15 mouse cellular contexts compared by ENCODE assay signal in genomic region chr4:71338582-71338981, GRCm38 (mm10).
"Had no signal": no experiment of that assay in that cellular context is flagged by ENCODE, and none has a peak within 500 bp of the region (broad histone marks: within the 10 kb centered on the region; RNA-seq: fewer than 3 reads in every experiment).

No protein-coding gene starts in this region.

- H3K9ac ChIP-seq: limb, embryonic 12.5 days; lung, embryonic 15.5 days; midbrain, embryonic 15.5 days; neural tube, embryonic 12.5 days had no signal

- H3K27me3 ChIP-seq: limb, embryonic 12.5 days; lung, embryonic 15.5 days; megakaryocyte, embryonic 14.5 days; midbrain, embryonic 15.5 days; neural tube, embryonic 12.5 days had no signal

- ATAC-seq: midbrain, embryonic 15.5 days had no signal

- H3K27ac ChIP-seq: limb, embryonic 12.5 days; lung, embryonic 15.5 days; midbrain, embryonic 15.5 days; neural tube, embryonic 12.5 days had no signal

- DNase-seq: kidney, adult 11 months; kidney, adult 9 months; kidney, postnatal 10 days; kidney, postnatal 4 days; liver; lung, postnatal 36 days; spleen, adult 18-20 months; thymus, adult 18-20 months; thymus, postnatal 14 days had no signal

- H3K4me3 ChIP-seq: limb, embryonic 12.5 days; lung, embryonic 15.5 days; megakaryocyte, embryonic 14.5 days; midbrain, embryonic 15.5 days; neural tube, embryonic 12.5 days had no signal

- H3K4me1 ChIP-seq: limb, embryonic 12.5 days; lung, embryonic 15.5 days; megakaryocyte, embryonic 14.5 days; midbrain, embryonic 15.5 days; neural tube, embryonic 12.5 days had no signal

- H3K4me2 ChIP-seq: limb, embryonic 12.5 days; lung, embryonic 15.5 days; midbrain, embryonic 11.5 days; midbrain, embryonic 15.5 days; neural tube, embryonic 12.5 days had no signal

- H3K36me3 ChIP-seq: limb, embryonic 12.5 days; lung, embryonic 15.5 days; midbrain, embryonic 15.5 days; neural tube, embryonic 12.5 days had no signal

- H3K9me3 ChIP-seq: limb, embryonic 12.5 days; lung, embryonic 15.5 days; megakaryocyte, embryonic 14.5 days; midbrain, embryonic 15.5 days; neural tube, embryonic 12.5 days had no signal
